Mouse (Mus musculus): ENCODE measurements around the gene Tnfaip8l1. TPM values are rescaled to one million over a fixed set of nuclear protein-coding genes. Genes with fewer than 3 reads are reported as not detected.

Tnfaip8l1 gene
- 8.9 and 9.8 TPM in 2 replicates for polyA plus RNA-seq (2016; fragmentation: Nextera tagmentation; extraction: Ambion mirVana)

GRCm38 (mm10) chr17:56162231-56162774 is at the start of gene Tnfaip8l1:
TSS of gene Tnfaip8l1 (plus strand) at chr17:56162477.
- 2% methylated on average over 30 of the region's 30 CpGs for WGBS
- ATAC-seq (ENCODE audit: low FRiP score, low read depth): peak; percentile 95

GRCm38 (mm10) chr17:56112743-56113142 is 49.5 kb upstream of the Tnfaip8l1 start:
- Histone ChIP-seq H3K27me3 (replicated peaks) (peaks cover 24% of the 10 kb centered on the region), H3K27ac (no peak overlapping the region), H3K4me2 (replicated peaks) (no peak overlapping the region), H3K4me3 (no peak overlapping the region), H3K4me1 (peaks cover 5% of the 10 kb centered on the region), H3K9me3 (no peaks in the 10 kb centered on the region), H3K36me3 (no peaks in the 10 kb centered on the region), H3K9ac (no peak overlapping the region)
- WGBS: 71% methylated on average over 3 of the region's 3 CpGs
- no peak for ATAC-seq (ENCODE audit: low FRiP score, low read depth)

More at GRCm38 (mm10) chr17:56162231-56162774, at the start of gene Tnfaip8l1:
- no peaks in the 10 kb centered on the region for H3K9me3 ChIP-seq
- peaks cover 23% of the 10 kb centered on the region for H3K4me1 ChIP-seq
- peak within 1 kb of the TSS; percentile 69 for H3K4me2 ChIP-seq (replicated peaks)
- H3K27me3 ChIP-seq (replicated peaks): peaks cover 18% of the 10 kb centered on the region
- no peak within 1 kb of the TSS for H3K27ac ChIP-seq
- no peaks in the 10 kb centered on the region for H3K36me3 ChIP-seq
- peak within 1 kb of the TSS; percentile 41 for H3K9ac ChIP-seq
- H3K4me3 ChIP-seq: peak within 1 kb of the TSS; percentile 39

DNA sequence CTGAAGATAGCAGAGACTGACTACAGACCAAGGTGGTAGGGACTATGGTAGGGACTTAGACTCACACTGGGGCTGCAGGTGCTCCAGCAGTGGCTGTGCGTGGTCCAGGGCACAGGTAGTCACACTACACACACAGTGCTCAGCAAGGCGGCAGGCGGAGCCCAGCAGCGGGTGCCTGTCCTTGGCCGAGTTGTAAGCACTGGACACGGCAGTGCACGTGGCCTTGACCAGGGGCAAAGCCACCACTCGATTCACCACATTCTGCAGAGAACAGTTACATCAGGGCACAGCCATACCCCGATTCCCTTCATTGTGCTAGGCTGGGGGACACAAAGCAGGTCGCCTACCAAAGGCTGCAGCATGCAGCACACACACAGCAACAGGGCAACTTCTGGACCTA is 46.1 kb upstream of the Tnfaip8l1 start:
- Histone ChIP-seq H3K4me3 (no peak overlapping the region), H3K4me1 (peaks cover 12% of the 10 kb centered on the region), H3K4me2 (replicated peaks) (no peak overlapping the region), H3K9me3 (no peaks in the 10 kb centered on the region), H3K27ac (no peak overlapping the region), H3K27me3 (replicated peaks) (peaks cover 56% of the 10 kb centered on the region), H3K9ac (no peak overlapping the region), H3K36me3 (no peaks in the 10 kb centered on the region)
- WGBS: 75% methylated on average over 10 of the region's 10 CpGs
- ATAC-seq (ENCODE audit: low FRiP score, low read depth): no peak

- H3K36me3 ChIP-seq: no peaks in the 10 kb centered on the region
- peak within 1 kb of the TSS; percentile 20; the same call in 1 of the 2 replicates for H3K4me3 ChIP-seq
- H3K27me3 ChIP-seq (replicated peaks): peaks cover 66% of the 10 kb centered on the region
- peaks cover 12% of the 10 kb centered on the region for H3K4me1 ChIP-seq
- WGBS: 3% methylated on average over 27 of the region's 27 CpGs
- 0 out of 2 replicates have a peak, but pooled peaks have one; percentile 32 for ATAC-seq (ENCODE audit: low FRiP score, low read depth)
- peak within 1 kb of the TSS; percentile 58 for H3K4me2 ChIP-seq (replicated peaks)
- H3K27ac ChIP-seq: no peak within 1 kb of the TSS
- peaks cover 6% of the 10 kb centered on the region for H3K9me3 ChIP-seq
- 0 out of 2 replicates have a peak within 1 kb of the TSS, but pooled peaks have one; percentile 30 for H3K9ac ChIP-seq
Observed at GRCm38 (mm10) chr17:56117251-56117710, 45.0 kb upstream of the Tnfaip8l1 start, which contains the start of gene Plin5. TSS of gene Plin5 (minus strand) at chr17:56117596.

DNA sequence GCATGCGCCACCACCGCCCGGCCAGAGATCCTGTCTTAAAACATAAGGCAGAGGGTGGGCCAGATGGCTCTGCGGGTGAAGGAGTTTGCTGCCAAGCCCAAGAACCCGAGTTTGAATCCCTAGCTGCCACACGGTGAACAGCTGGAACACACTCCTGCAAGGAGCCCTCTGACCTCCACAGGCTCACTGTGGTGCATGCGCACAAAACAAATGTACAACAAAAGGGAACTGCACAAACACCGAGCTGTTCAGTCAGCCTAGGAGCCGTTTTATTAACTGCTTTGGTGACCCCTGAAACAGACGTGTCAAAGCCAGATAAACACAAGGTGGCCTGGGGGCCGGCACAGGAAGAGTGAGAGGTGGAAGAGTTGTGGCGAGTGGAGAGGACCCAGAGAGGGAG is 42.8 kb upstream of the Tnfaip8l1 start:
- WGBS: 41% methylated on average over 12 of the region's 12 CpGs
- peaks cover 84% of the 10 kb centered on the region for H3K27me3 ChIP-seq (replicated peaks)
- no peak for ATAC-seq (ENCODE audit: low FRiP score, low read depth)

GRCm38 (mm10) chr17:56119981-56120880 is 42.0 kb upstream of the Tnfaip8l1 start:
- H3K4me2 ChIP-seq (replicated peaks): peak overlapping the region; percentile 20; the same call in 1 of the 2 replicates
- H3K27me3 ChIP-seq (replicated peaks): peaks cover 89% of the 10 kb centered on the region
- 11% methylated on average over 66 of the region's 66 CpGs for WGBS
- no peak overlapping the region for H3K4me3 ChIP-seq
- no peak for ATAC-seq (ENCODE audit: low FRiP score, low read depth)
- peaks cover 19% of the 10 kb centered on the region for H3K4me1 ChIP-seq
- H3K36me3 ChIP-seq: peaks cover 10% of the 10 kb centered on the region
- H3K27ac ChIP-seq: no peak overlapping the region
- H3K9ac ChIP-seq: no peak overlapping the region
- peaks cover 13% of the 10 kb centered on the region for H3K9me3 ChIP-seq

More for the DNA sequence above, 42.8 kb upstream of the Tnfaip8l1 start:
- peaks cover 13% of the 10 kb centered on the region for H3K9me3 ChIP-seq
- H3K36me3 ChIP-seq: peaks cover 8% of the 10 kb centered on the region
- no peak overlapping the region for H3K9ac ChIP-seq
- H3K4me1 ChIP-seq: peaks cover 18% of the 10 kb centered on the region
- H3K4me3 ChIP-seq: no peak overlapping the region
- H3K27ac ChIP-seq: no peak overlapping the region
- 0 out of 2 replicates have a peak overlapping the region, but pooled peaks have one; percentile 9 for H3K4me2 ChIP-seq (replicated peaks)

DNA sequence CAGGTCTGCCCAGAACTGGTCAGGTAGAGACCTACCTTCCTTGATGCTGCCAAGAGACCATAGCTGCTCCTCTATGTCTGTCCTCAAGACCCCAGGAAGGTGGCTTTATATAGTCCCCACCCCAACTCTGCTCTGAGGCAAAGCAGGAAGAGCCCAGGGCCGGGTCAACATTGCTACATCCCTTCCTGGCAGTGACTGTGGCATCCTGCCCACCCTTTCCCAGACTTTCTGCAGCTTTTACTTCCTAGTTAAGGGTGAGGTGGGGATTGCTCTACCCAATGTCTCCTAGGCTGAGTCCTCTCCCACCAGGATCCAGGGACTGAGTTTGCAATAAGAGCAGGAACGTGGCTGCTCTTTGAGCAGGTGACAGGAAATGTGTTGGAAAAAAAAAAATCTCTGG is 40.5 kb upstream of the Tnfaip8l1 start, which contains the start of gene Lrg1:
Gene Lrg1 (minus strand): TSS at position 176 of the 400 bp plus-strand sequence.
- Histone ChIP-seq H3K9me3 (peaks cover 13% of the 10 kb centered on the region), H3K4me1 (peaks cover 19% of the 10 kb centered on the region), H3K4me2 (replicated peaks) (no peak within 1 kb of the TSS), H3K4me3 (no peak within 1 kb of the TSS), H3K27ac (no peak within 1 kb of the TSS), H3K9ac (no peak within 1 kb of the TSS), H3K36me3 (peaks cover 19% of the 10 kb centered on the region), H3K27me3 (replicated peaks) (peaks cover 84% of the 10 kb centered on the region)
- 64% methylated on average over 2 of the region's 2 CpGs for WGBS
- no peak for ATAC-seq (ENCODE audit: low FRiP score, low read depth)

DNA sequence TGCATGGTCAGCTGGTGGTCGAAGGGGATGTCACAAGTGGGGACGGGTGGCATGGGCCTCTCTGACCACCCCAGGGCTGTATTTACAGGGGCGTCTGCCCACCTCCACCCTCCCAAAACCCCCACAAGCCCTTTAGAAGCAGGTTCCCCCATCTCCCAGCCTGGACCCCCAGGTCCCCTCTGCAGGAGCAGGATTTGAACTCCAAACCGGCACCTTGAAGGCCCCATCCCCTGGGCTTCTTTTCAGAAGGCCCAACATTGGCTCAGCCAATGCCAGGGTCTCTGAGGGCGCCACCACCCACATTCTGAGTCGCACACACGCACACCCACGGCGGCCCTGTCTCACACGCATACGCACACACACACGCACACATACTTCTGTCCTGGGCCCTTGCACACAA is 39.1 kb upstream of the Tnfaip8l1 start:
- Histone ChIP-seq H3K4me1 (peaks cover 14% of the 10 kb centered on the region), H3K4me2 (replicated peaks) (no peak overlapping the region)
- WGBS: 84% methylated on average over 12 of the region's 12 CpGs

DNA sequence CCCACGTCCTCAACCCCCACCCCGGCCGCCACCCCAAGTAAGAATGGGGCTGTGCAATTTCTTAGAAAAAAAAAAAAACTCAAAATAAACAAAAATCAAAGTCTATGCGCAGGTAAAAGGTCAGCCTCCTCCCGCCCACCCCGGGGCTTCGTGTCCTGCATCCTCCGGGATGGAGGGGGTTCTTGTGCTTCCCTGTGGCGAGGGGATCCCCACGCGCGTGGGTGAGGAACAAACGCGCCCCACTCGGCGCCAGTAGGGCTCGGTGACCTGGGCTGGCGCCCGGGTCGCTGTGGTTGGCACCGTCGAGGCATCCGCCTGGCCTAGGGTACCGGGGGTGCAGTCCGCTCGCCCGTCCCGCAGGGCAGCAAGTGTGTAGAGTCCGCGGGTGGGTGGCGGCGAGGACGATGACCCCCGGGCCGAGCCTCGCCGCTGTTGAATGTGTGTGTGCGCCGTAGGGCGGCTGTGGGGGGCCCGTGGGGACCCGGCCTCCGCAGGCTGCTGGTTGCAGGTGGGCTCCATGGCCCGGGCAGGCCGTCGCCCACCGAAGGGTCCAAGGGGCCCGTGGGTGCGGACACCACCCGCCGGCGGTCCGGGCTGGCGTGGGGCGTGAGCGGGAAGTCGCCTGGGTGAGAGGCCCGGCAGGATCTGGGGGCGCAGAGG is 38.5 kb upstream of the Tnfaip8l1 start:
- peaks cover 13% of the 10 kb centered on the region for H3K9me3 ChIP-seq
- H3K4me3 ChIP-seq: peak overlapping the region; percentile 25
- peak overlapping the region; percentile 58 for H3K4me2 ChIP-seq (replicated peaks)
- ATAC-seq (ENCODE audit: low FRiP score, low read depth): 0 out of 2 replicates have a peak, but pooled peaks have one; percentile 17
- peaks cover 35% of the 10 kb centered on the region for H3K36me3 ChIP-seq
- no peak overlapping the region for H3K27ac ChIP-seq
- H3K9ac ChIP-seq: no peak overlapping the region
- H3K27me3 ChIP-seq (replicated peaks): peaks cover 68% of the 10 kb centered on the region
- H3K4me1 ChIP-seq: peaks cover 14% of the 10 kb centered on the region
- WGBS: 37% methylated on average over 59 of the region's 59 CpGs

More for the DNA sequence above, 39.1 kb upstream of the Tnfaip8l1 start:
- Histone ChIP-seq H3K4me3 (no peak overlapping the region), H3K27ac (no peak overlapping the region), H3K36me3 (peaks cover 32% of the 10 kb centered on the region), H3K9me3 (peaks cover 13% of the 10 kb centered on the region), H3K27me3 (replicated peaks) (peaks cover 74% of the 10 kb centered on the region), H3K9ac (no peak overlapping the region)
- no peak for ATAC-seq (ENCODE audit: low FRiP score, low read depth)

DNA sequence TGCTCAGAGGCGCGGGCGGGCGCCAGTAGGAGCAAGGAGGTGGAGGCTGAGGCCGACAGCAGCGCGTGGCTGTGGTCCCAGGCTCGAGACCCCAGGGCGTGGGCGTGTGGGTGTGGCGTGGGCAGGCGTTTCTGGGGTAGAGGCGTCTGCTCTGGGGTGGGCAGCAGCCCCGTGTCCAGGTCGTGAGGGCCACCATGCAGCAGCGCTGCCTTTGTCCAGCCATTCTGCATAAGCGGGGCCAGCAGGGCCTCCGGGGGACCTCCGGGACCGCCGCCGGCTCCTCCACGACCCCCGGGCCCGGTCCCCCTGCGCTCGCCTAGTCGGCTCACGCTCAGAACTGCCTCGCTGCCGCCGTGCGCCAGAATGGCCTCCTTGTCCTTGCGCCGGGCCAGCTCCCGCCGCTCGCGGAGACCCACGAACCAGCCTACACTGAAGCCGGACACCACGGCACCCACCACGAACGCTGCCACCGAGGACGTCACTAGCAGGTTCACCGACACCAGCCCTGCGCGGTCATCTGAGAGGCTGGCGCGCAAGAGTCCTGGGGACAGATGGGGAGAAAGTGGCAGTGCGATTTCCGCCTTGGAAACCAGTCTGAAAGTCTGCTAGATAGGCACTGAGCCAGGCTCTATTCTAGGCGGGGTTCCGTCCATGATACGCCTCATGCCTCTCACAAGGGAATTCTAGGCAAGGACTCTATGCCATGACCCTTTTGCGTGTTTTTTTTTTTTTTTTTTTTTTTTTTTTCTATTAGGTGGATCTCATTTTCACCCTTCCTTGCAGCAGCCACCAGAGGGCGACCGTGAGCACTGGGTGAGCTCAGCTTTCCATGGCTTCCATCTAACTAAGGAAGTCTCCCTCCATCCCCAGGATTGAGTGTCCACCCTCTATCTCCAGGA is 37.7 kb upstream of the Tnfaip8l1 start:
- peaks cover 41% of the 10 kb centered on the region for H3K36me3 ChIP-seq
- H3K9me3 ChIP-seq: peaks cover 13% of the 10 kb centered on the region
- WGBS: 8% methylated on average over 59 of the region's 59 CpGs
- peak overlapping the region; percentile 25 for H3K4me3 ChIP-seq
- peak overlapping the region; percentile 58 for H3K4me2 ChIP-seq (replicated peaks)
- H3K4me1 ChIP-seq: peaks cover 14% of the 10 kb centered on the region
- peaks cover 60% of the 10 kb centered on the region for H3K27me3 ChIP-seq (replicated peaks)
- peak overlapping the region; percentile 35; the same call in 1 of the 2 replicates for H3K9ac ChIP-seq
- no peak for ATAC-seq (ENCODE audit: low FRiP score, low read depth)
- H3K27ac ChIP-seq: no peak overlapping the region

DNA sequence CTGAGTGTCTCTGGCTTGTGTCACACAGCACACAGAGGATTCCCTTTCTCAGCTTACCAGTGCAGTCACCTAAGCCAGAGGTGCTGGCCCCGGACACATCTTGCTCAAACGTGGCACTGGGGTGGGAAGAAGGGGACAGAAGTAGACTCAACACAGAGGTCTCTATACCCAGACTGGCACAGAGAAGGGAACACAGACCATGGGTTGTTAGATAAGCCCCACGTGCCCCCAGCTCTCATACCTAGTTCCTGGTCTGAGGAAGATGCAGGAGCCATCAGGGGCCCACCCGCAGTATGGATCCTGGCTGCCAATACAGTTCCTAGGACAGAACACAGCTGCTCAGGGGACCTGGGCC is 37.0 kb upstream of the Tnfaip8l1 start:
- Histone ChIP-seq H3K27ac (no peak overlapping the region), H3K4me2 (replicated peaks) (no peak overlapping the region), H3K36me3 (peaks cover 42% of the 10 kb centered on the region), H3K4me1 (peaks cover 12% of the 10 kb centered on the region), H3K9me3 (peaks cover 13% of the 10 kb centered on the region), H3K27me3 (replicated peaks) (peaks cover 57% of the 10 kb centered on the region), H3K4me3 (no peak overlapping the region), H3K9ac (no peak overlapping the region)
- no peak for ATAC-seq (ENCODE audit: low FRiP score, low read depth)
- WGBS: 86% methylated on average over 4 of the region's 4 CpGs

All from neural tube, embryonic 12.5 days (tissue).